ENCODE assay signal across 8 mouse cellular contexts in genomic region chr5:88554086-88554886, GRCm38 (mm10). TPM values are rescaled to one million over a fixed set of nuclear protein-coding genes. Genes with fewer than 3 reads are reported as not detected.
DNase-seq lines count a peak whose midpoint lies in the region; ATAC-seq lines count a peak whose summit lies in the region.

Utp3 (plus strand) TSS chr5:88554462.

- ATAC-seq in megakaryocyte progenitor cell, adult 5-6 weeks (replicated peaks; ENCODE audit: poor library complexity), result peak; percentile 94

- peak; percentile 100 for DNase-seq in adipocyte (ENCODE audit: low spot score)
- peak; percentile 92 for DNase-seq in embryo, embryonic 10 days (ENCODE audit: low spot score)
- peak; percentile 90 for DNase-seq in gastrocnemius, postnatal 10 days
- DNase-seq in induced T-regulatory cell, adult 2 months (ENCODE audit: low read depth), result peak; percentile 100
- peak; percentile 78 to 97 for DNase-seq in left cerebral cortex, adult 9 months (ENCODE audit: low spot score in 2 of 2)
- DNase-seq in right cerebral cortex, postnatal 14 days, result peak; percentile 88
- peak; percentile 92 to 93 for DNase-seq in urinary bladder, postnatal 36 days (ENCODE audit: low spot score in 2 of 2)

RNA-seq across cellular contexts. Expression of gene Utp3, which starts in this region (rescaled TPM):
- total RNA-seq in gastrocnemius, postnatal 10 days (2021), result 10 to 100 TPM; 24.2 to 27.1 TPM
- total RNA-seq in megakaryocyte progenitor cell, adult 5-6 weeks (2015), result 87.9 and 92.8 TPM in 2 replicates
- total RNA-seq in megakaryocyte progenitor cell, adult 5-6 weeks (2017), result 55.1 and 71.4 TPM in 2 replicates

Comparison
In these comparisons a context has a peak if more than half of its experiments do, and no peak if none do; other contexts are left out.
1. Peak in every context shown above with its lines: DNase-seq and ATAC-seq.